Mouse (Mus musculus): ENCODE measurements around the gene Zscan21. TPM values are rescaled to one million over a fixed set of nuclear protein-coding genes. Genes with fewer than 3 reads are reported as not detected.

The Zscan21 gene
- total RNA-seq, 1 experiment: 15.5 TPM

DNA sequence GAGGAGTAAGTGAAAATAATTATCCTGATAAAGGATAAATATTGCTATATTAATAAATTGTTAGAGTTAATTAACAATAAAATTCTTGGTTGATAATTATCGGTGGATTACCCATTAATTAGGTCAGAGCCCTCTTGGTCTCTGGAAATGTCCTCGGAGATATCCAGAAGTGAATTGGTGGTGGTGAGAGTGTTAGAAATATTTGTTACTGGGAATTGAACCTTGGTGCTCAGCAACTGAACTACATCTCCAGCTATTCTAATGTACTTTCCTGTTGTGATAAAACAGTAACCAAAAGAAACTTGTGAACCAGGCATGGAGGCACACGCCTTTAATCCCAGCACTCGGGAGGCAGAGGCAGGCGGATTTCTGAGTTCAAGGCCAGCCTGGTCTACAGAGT, 36.2 kb upstream of the Zscan21 start:
- Histone ChIP-seq H3K36me3 (ENCODE audit: control insufficient read depth, insufficient read depth, low read length, poor library complexity, severe bottlenecking) (no peaks in the 10 kb centered on the region), H3K27ac (ENCODE audit: insufficient read depth, low read depth, low read length, poor library complexity, severe bottlenecking) (no peak overlapping the region), H3K4me1 (ENCODE audit: control insufficient read depth in 2 of 2, insufficient read depth in 2 of 2, low read length in 2 of 2, poor library complexity in 1 of 2) (peaks cover 0 to 8% of the 10 kb centered on the region in 2 experiments; a peak in 1 of 4 replicates), H3K4me3 (ENCODE audit: insufficient read depth in 1 of 2, low read depth in 1 of 2, low read length in 2 of 2, poor library complexity in 1 of 2, severe bottlenecking in 1 of 2) (no peak overlapping the region), H3K9me3 (ENCODE audit: control insufficient read depth, insufficient read depth, low read depth, low read length) (no peaks in the 10 kb centered on the region), H3K9ac (ENCODE audit: insufficient read depth, low read depth, low read length, poor library complexity, severe bottlenecking) (no peak overlapping the region)
- in situ Hi-C loops (cut with MboI; ENCODE audit: low sequenced_read_pairs in 2 of 2, unreplicated experiment in 2 of 2): no loop called here
- TF ChIP-seq MAFK (IDR thresholded peaks at IDR 0.05; ENCODE audit: insufficient read depth, low read depth, low read length): no peak
- TF ChIP-seq CHD2 (IDR thresholded peaks at IDR 0.05; ENCODE audit: low read depth, low read length): no peak
- no peak for TF ChIP-seq HCFC1 (IDR thresholded peaks at IDR 0.05; ENCODE audit: borderline replicate concordance, insufficient read depth, low read length)
- TF ChIP-seq ZNF384 (IDR thresholded peaks at IDR 0.05; ENCODE audit: low read depth, low read length): no peak
- no peak for TF ChIP-seq ZC3H11A (IDR thresholded peaks at IDR 0.05; ENCODE audit: borderline replicate concordance, low read depth, low read length)
- DNase-seq (ENCODE audit: low read depth, low spot score): no peak

DNA sequence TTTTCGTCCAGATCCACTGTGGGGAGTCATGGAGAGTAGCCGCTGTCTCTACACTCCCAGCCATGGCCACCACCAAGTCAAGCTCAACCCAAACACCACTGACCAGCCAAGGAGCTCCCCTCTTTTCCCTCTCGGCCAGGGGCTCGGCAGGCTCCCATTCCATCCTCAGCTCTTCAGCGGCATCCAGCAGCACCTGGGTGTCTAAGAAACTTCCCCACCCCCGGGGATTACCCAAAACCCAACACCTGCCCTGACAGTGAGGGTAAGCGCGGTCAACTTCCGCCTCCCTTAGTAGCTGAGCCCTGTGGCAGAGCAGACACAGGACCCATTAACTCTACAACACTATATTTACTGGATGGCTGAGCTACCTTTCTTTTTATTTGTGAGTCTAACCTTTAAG, 35.3 kb upstream of the Zscan21 start:
- Histone ChIP-seq H3K27ac (ENCODE audit: insufficient read depth, low read depth, low read length, poor library complexity, severe bottlenecking) (no peak overlapping the region), H3K9ac (ENCODE audit: insufficient read depth, low read depth, low read length, poor library complexity, severe bottlenecking) (peak overlapping the region; percentile 6; the same call in 1 of the 2 replicates), H3K9me3 (ENCODE audit: control insufficient read depth, insufficient read depth, low read depth, low read length) (no peaks in the 10 kb centered on the region), H3K4me1 (ENCODE audit: control insufficient read depth in 2 of 2, insufficient read depth in 2 of 2, low read length in 2 of 2, poor library complexity in 1 of 2) (peaks cover 3 to 8% of the 10 kb centered on the region in 2 experiments; a peak in 3 of 4 replicates), H3K4me3 (ENCODE audit: insufficient read depth in 1 of 2, low read depth in 1 of 2, low read length in 2 of 2, poor library complexity in 1 of 2, severe bottlenecking in 1 of 2) (peak overlapping the region in 1 of 2 experiments; percentile 41; a peak in 2 of 4 replicates), H3K36me3 (ENCODE audit: control insufficient read depth, insufficient read depth, low read length, poor library complexity, severe bottlenecking) (no peaks in the 10 kb centered on the region)
- DNase-seq (ENCODE audit: low read depth, low spot score): no peak
- no peak for TF ChIP-seq HCFC1 (IDR thresholded peaks at IDR 0.05; ENCODE audit: borderline replicate concordance, insufficient read depth, low read length)
- TF ChIP-seq MAFK (IDR thresholded peaks at IDR 0.05; ENCODE audit: insufficient read depth, low read depth, low read length): no peak
- no peak for TF ChIP-seq ZNF384 (IDR thresholded peaks at IDR 0.05; ENCODE audit: low read depth, low read length)
- no peak for TF ChIP-seq CHD2 (IDR thresholded peaks at IDR 0.05; ENCODE audit: low read depth, low read length)
- TF ChIP-seq ZC3H11A (IDR thresholded peaks at IDR 0.05; ENCODE audit: borderline replicate concordance, low read depth, low read length): no peak
- in situ Hi-C loops (cut with MboI; ENCODE audit: low sequenced_read_pairs in 2 of 2, unreplicated experiment in 2 of 2): no loop called here

DNA sequence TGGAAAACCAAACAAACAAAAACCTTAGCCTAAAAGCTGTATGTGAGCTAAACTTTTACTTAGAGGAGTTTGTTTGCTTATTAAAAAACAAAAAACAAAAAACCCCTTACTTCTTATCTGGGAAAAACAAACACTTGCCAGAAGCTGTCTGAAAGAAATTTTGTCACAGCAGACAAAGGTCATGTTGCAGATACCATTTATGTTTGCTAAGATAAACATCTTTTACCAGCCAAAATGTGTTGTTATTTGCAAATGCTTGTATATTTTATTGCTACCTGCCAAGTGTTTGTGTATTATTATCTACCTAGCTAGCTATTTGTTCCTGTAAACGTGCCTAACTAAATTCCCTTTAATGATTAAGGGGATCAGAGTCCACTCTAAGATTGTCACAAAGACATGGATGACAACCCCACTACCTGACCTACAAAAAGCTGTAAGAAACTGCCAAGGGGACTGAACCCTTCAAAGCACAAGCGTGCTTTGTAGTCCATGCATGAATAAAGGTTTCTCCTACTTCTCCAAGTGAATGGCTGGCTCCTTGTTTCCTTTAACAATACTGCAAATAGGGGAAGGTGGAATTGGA, 33.3 kb upstream of the Zscan21 start:
- H3K4me3 ChIP-seq (ENCODE audit: insufficient read depth in 1 of 2, low read depth in 1 of 2, low read length in 2 of 2, poor library complexity in 1 of 2, severe bottlenecking in 1 of 2): no peak overlapping the region
- H3K36me3 ChIP-seq (ENCODE audit: control insufficient read depth, insufficient read depth, low read length, poor library complexity, severe bottlenecking): peaks cover 3% of the 10 kb centered on the region; the same call in 1 of the 2 replicates
- H3K9me3 ChIP-seq (ENCODE audit: control insufficient read depth, insufficient read depth, low read depth, low read length): no peaks in the 10 kb centered on the region
- peaks cover 6 to 8% of the 10 kb centered on the region in 2 experiments; a peak in 3 of 4 replicates for H3K4me1 ChIP-seq (ENCODE audit: control insufficient read depth in 2 of 2, insufficient read depth in 2 of 2, low read length in 2 of 2, poor library complexity in 1 of 2)
- H3K27ac ChIP-seq (ENCODE audit: insufficient read depth, low read depth, low read length, poor library complexity, severe bottlenecking): no peak overlapping the region
- DNase-seq (ENCODE audit: low read depth, low spot score): no peak
- H3K9ac ChIP-seq (ENCODE audit: insufficient read depth, low read depth, low read length, poor library complexity, severe bottlenecking): no peak overlapping the region
- no peak for TF ChIP-seq ZNF384 (IDR thresholded peaks at IDR 0.05; ENCODE audit: low read depth, low read length)
- TF ChIP-seq HCFC1 (IDR thresholded peaks at IDR 0.05; ENCODE audit: borderline replicate concordance, insufficient read depth, low read length): no peak
- no peak for TF ChIP-seq CHD2 (IDR thresholded peaks at IDR 0.05; ENCODE audit: low read depth, low read length)
- TF ChIP-seq MAFK (IDR thresholded peaks at IDR 0.05; ENCODE audit: insufficient read depth, low read depth, low read length): no peak
- no peak for TF ChIP-seq ZC3H11A (IDR thresholded peaks at IDR 0.05; ENCODE audit: borderline replicate concordance, low read depth, low read length)
- in situ Hi-C loops (cut with MboI; ENCODE audit: low sequenced_read_pairs in 2 of 2, unreplicated experiment in 2 of 2): no loop called here

DNA sequence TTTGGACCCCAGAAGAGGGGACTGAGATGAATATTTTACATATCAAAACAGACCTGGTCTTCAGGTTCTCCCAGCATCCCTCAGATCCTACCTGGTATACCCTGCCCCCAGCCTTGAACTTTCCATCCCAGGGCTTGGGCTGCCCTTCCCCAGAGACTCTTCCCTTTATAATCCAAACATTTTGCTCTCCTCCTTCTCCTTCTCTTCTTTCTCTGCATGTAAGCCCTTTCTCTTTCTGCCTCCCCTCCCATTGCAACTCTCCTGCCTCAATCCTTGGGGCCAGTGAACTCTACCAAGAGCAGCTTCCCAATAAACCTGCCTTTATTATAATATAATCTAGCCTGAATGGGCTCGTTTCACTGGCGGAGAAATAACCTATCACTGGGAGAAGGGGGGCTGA, 32.8 kb upstream of the Zscan21 start:
- DNase-seq (ENCODE audit: low read depth, low spot score): no peak
- TF ChIP-seq ZNF384 (IDR thresholded peaks at IDR 0.05; ENCODE audit: low read depth, low read length): no peak
- no peak for TF ChIP-seq ZC3H11A (IDR thresholded peaks at IDR 0.05; ENCODE audit: borderline replicate concordance, low read depth, low read length)
- TF ChIP-seq HCFC1 (IDR thresholded peaks at IDR 0.05; ENCODE audit: borderline replicate concordance, insufficient read depth, low read length): no peak
- TF ChIP-seq CHD2 (IDR thresholded peaks at IDR 0.05; ENCODE audit: low read depth, low read length): no peak
- no peak for TF ChIP-seq MAFK (IDR thresholded peaks at IDR 0.05; ENCODE audit: insufficient read depth, low read depth, low read length)
- Histone ChIP-seq H3K36me3 (ENCODE audit: control insufficient read depth, insufficient read depth, low read length, poor library complexity, severe bottlenecking) (peaks cover 3% of the 10 kb centered on the region; the same call in 1 of the 2 replicates), H3K27ac (ENCODE audit: insufficient read depth, low read depth, low read length, poor library complexity, severe bottlenecking) (no peak overlapping the region), H3K9me3 (ENCODE audit: control insufficient read depth, insufficient read depth, low read depth, low read length) (no peaks in the 10 kb centered on the region), H3K4me1 (ENCODE audit: control insufficient read depth in 2 of 2, insufficient read depth in 2 of 2, low read length in 2 of 2, poor library complexity in 1 of 2) (peaks cover 6 to 8% of the 10 kb centered on the region in 2 experiments; a peak in 3 of 4 replicates), H3K9ac (ENCODE audit: insufficient read depth, low read depth, low read length, poor library complexity, severe bottlenecking) (no peak overlapping the region), H3K4me3 (ENCODE audit: insufficient read depth in 1 of 2, low read depth in 1 of 2, low read length in 2 of 2, poor library complexity in 1 of 2, severe bottlenecking in 1 of 2) (no peak overlapping the region)
- in situ Hi-C loops (cut with MboI; ENCODE audit: low sequenced_read_pairs in 2 of 2, unreplicated experiment in 2 of 2): no loop called here
